Mouse (Mus musculus): ENCODE results near the gene Gbp8. TPM values are rescaled to one million over a fixed set of nuclear protein-coding genes. Genes with fewer than 3 reads are reported as not detected.

The Gbp8 gene
- polyA plus RNA-seq, 1 experiment = 0.28 TPM

DNA sequence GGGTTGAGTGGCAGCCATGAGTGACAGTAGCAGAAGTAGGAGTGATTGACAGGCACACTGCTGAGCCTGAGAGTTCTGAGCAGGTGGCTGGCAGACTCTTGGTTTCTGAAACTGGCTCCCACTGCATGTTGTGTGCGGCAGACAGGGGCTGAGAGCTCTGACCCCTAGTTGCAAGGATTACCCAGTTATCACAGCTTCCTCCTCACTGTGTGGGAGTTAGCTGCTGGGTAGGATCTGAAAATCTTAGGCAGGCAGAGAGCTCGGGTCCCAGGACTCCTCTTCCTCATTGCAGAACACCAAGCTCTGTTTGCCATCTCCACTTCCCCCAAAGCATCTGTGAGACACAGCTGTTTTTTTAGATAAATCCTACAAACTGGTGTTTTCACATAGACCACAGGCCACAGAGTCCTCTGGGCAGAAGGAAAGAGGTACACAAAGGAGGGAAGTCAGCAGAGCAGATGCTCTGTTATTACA lies 160.3 kb downstream of the Gbp8 start:
- H3K4me1 ChIP-seq (ENCODE audit: control insufficient read depth, insufficient read depth, low read length) = no peaks in the 10 kb centered on the region

More for the DNA sequence above, 160.3 kb downstream of the Gbp8 start:
- H3K4me3 ChIP-seq (ENCODE audit: insufficient read depth, low read length) = no peak overlapping the region
- TF ChIP-seq POLR2A (IDR thresholded peaks at IDR 0.05; ENCODE audit: low read depth, low read length) (no peak), CTCF (IDR thresholded peaks at IDR 0.05; ENCODE audit: borderline replicate concordance, insufficient read depth, low read length) (no peak)
- no peak overlapping the region for H3K27ac ChIP-seq (ENCODE audit: insufficient read depth, low read length)

Other genes with a start within 250 kb of the Gbp8 start
- gene Abcg3, start 156.8 kb downstream of the Gbp8 start, polyA plus RNA-seq (2011; ENCODE audit: insufficient read length, low read depth, missing spikeins) = not detected in 2 replicates
- gene Gbp9, start within 50 bp of the Gbp8 start, polyA plus RNA-seq (2011; ENCODE audit: insufficient read length, low read depth, missing spikeins) = 1.3 and 2.3 TPM in 2 replicates
- gene Gbp4, start within 50 bp of the Gbp8 start, polyA plus RNA-seq (2011; ENCODE audit: insufficient read length, low read depth, missing spikeins) = not detected in 2 replicates
- 0.83 TPM in 1 of 2 replicates, not detected in the other for gene Gbp10, start 100.0 kb upstream of the Gbp8 start, polyA plus RNA-seq (2011; ENCODE audit: insufficient read length, low read depth, missing spikeins)
- not detected in 2 replicates for gene Gm43302, start 154.2 kb upstream of the Gbp8 start, polyA plus RNA-seq (2011; ENCODE audit: insufficient read length, low read depth, missing spikeins)
- gene Gbp6, start 154.2 kb upstream of the Gbp8 start, polyA plus RNA-seq (2011; ENCODE audit: insufficient read length, low read depth, missing spikeins) = 0.97 and 3.8 TPM in 2 replicates